Mouse (Mus musculus): ENCODE results near the gene Lrrc41.

Gene Lrrc41

DNA sequence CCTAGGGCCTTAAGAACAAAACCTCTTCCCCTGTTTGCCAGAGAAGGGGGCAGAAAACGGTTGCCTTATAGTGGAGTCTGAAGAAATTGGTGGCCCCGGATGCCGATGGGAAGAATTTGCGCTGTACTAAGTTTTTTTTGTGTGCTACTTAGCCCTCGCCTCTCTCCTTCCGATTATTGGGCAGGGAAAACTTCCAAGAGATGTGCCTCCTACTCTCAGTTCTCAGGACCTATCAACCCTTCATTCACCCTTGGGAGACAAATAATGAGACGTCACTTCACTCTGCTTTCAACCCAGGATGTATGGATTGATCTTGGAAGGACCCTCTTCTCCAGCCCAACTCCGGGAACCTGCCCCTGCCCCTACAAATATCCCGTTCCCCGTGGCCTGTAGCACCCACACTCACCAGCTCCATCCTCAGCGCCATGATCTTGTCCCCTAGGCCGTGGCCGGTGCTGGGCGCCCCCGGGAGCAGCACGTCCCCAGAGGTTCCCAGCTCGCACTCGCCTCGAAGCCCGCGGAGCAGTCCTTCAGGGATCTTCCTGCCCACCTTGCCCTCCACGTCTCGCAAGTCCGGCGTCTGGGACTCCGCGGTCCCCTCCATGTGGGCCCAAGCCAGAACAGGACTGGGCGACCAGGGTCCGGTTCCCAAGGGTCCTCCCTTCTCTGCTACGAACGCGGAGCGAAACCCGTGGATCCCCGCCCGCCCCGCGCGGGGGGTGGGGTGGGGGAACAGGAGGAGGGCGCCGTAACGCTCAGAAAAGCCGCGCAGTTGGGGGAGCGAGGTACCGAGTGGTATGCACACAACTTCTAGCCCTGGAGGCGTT lies 69.0 kb downstream of the Lrrc41 start:
- DNase-seq (ENCODE audit: low read depth), result no peak

All from 416B (cell line).